19 mouse cellular contexts compared by ENCODE assay signal in genomic region chr4:119972375-119972774, GRCm38 (mm10).
DNase-seq lines count a peak whose midpoint lies in the region; ATAC-seq and TF ChIP-seq lines count a peak whose summit lies in the region.
"Had no signal": no experiment of that assay in that cellular context is flagged by ENCODE, and none has a peak within 500 bp of the region (broad histone marks: within the 10 kb centered on the region; RNA-seq: fewer than 3 reads in every experiment).

No protein-coding gene starts in this region.

- TF ChIP-seq POLR2A in brain, embryonic 14.5 days (IDR thresholded peaks at IDR 0.05; ENCODE audit: borderline replicate concordance, extremely low read depth, insufficient read depth, insufficient read length, poor library complexity, severe bottlenecking) = no peak

- peak; percentile 45 for DNase-seq in brain, embryonic 14.5 days (ENCODE audit: low read depth)
- peak; percentile 82 for DNase-seq in cerebellum, adult 9-11 months
- DNase-seq in lung, postnatal 14 days = no peak
- DNase-seq in right cerebral cortex, postnatal 4 days = no peak
- no peak for DNase-seq in kidney, postnatal 14 days
- DNase-seq: adrenal gland, postnatal 36 days; kidney, adult 2 months; kidney, postnatal 25 days; liver; thymus, postnatal 36 days had no signal

- H3K4me1 ChIP-seq in neural tube, embryonic 13.5 days (replicated peaks) = peaks cover 69% of the 10 kb centered on the region
- peaks cover 36% of the 10 kb centered on the region for H3K4me1 ChIP-seq in neural tube, embryonic 15.5 days

- H3K36me3 ChIP-seq in neural tube, embryonic 13.5 days = no peaks in the 10 kb centered on the region
- no peaks in the 10 kb centered on the region for H3K36me3 ChIP-seq in neural tube, embryonic 15.5 days
- H3K36me3 ChIP-seq: embryonic facial prominence, embryonic 15.5 days; heart, embryonic 10.5 days; midbrain, embryonic 15.5 days had no signal

- 62% methylated on average over 6 of the region's 6 CpGs for WGBS in neural tube, embryonic 13.5 days
- 44% methylated on average over 6 of the region's 6 CpGs for WGBS in neural tube, embryonic 15.5 days

- ATAC-seq in neural tube, embryonic 13.5 days (ENCODE audit: low read depth) = no peak
- no peak for ATAC-seq in neural tube, embryonic 15.5 days (ENCODE audit: low FRiP score)
- ATAC-seq: activated CD4-positive, CD25-positive, alpha-beta regulatory T cell, adult 4 months; forebrain, embryonic 16.5 days; lung, postnatal 0 days; midbrain, embryonic 15.5 days had no signal

- H3K4me2 ChIP-seq in neural tube, embryonic 13.5 days = no peak overlapping the region
- H3K4me2 ChIP-seq in neural tube, embryonic 15.5 days = no peak overlapping the region
- H3K4me2 ChIP-seq: embryonic facial prominence, embryonic 15.5 days; midbrain, embryonic 15.5 days had no signal

- peak overlapping the region; percentile 39 for H3K27ac ChIP-seq in neural tube, embryonic 13.5 days (replicated peaks)
- no peak overlapping the region for H3K27ac ChIP-seq in neural tube, embryonic 15.5 days (replicated peaks)
- H3K27ac ChIP-seq: embryonic facial prominence, embryonic 15.5 days; heart, embryonic 10.5 days; midbrain, embryonic 15.5 days had no signal

- no peak overlapping the region for H3K4me3 ChIP-seq in neural tube, embryonic 13.5 days
- no peak overlapping the region for H3K4me3 ChIP-seq in neural tube, embryonic 15.5 days (replicated peaks)
- H3K4me3 ChIP-seq: embryonic facial prominence, embryonic 15.5 days; heart, embryonic 10.5 days; megakaryocyte, embryonic 14.5 days; midbrain, embryonic 15.5 days had no signal

- no peak for TF ChIP-seq CTCF in brain, embryonic 14.5 days (IDR thresholded peaks at IDR 0.05; ENCODE audit: borderline replicate concordance, extremely low read depth, insufficient read depth, insufficient read length)

- no peak overlapping the region for H3K9ac ChIP-seq in neural tube, embryonic 13.5 days
- H3K9ac ChIP-seq in neural tube, embryonic 15.5 days (replicated peaks) = no peak overlapping the region
- H3K9ac ChIP-seq: embryonic facial prominence, embryonic 15.5 days; midbrain, embryonic 15.5 days had no signal

- no peaks in the 10 kb centered on the region for H3K27me3 ChIP-seq in neural tube, embryonic 13.5 days
- no peaks in the 10 kb centered on the region for H3K27me3 ChIP-seq in neural tube, embryonic 15.5 days (replicated peaks)
- H3K27me3 ChIP-seq: embryonic facial prominence, embryonic 15.5 days; midbrain, embryonic 15.5 days had no signal

- H3K9me3 ChIP-seq in neural tube, embryonic 13.5 days = no peaks in the 10 kb centered on the region
- H3K9me3 ChIP-seq in neural tube, embryonic 15.5 days (replicated peaks) = no peaks in the 10 kb centered on the region
- H3K9me3 ChIP-seq: embryonic facial prominence, embryonic 15.5 days; heart, embryonic 10.5 days; megakaryocyte, embryonic 14.5 days; midbrain, embryonic 15.5 days had no signal

Comparison
In these comparisons a context has a peak if more than half of its experiments do, and no peak if none do; other contexts are left out.
1. DNase-seq: peak in brain, embryonic 14.5 days (single experiment) and cerebellum, adult 9-11 months (single experiment); none in lung, postnatal 14 days (single experiment), right cerebral cortex, postnatal 4 days (single experiment) and kidney, postnatal 14 days (single experiment).